Mouse (Mus musculus): ENCODE measurements at regions not wholly inside any gene's neighbourhood (a gene's known extent, or its start where the extent isn't known, plus 50 kb on each side); places are given as distances from the start of the nearest gene placed in this dataset.
A peak's percentile ranks its signal among the peaks of the same experiment; 100 is the strongest.

DNA sequence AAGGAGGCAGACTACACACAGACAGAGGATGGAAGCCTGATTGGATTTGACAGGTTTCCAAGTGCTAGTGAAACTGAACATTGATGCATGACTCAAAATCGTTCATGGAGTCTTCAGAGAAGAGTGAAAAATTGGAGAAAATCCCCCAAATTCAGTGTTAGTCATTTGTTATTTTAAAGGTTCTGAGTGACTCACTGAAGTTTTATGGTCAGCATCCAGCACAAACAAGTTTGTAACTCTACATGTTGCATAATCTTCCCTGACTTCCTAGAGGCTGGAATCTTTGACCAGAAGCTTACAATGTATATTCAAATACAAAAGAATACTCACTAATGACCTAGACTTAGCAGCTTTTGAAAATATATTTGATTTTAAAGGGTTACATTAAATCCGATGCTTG lies 224.3 kb upstream of the Pot1a start:
- DNase-seq (ENCODE audit: low spot score): peak; percentile 54

DNA sequence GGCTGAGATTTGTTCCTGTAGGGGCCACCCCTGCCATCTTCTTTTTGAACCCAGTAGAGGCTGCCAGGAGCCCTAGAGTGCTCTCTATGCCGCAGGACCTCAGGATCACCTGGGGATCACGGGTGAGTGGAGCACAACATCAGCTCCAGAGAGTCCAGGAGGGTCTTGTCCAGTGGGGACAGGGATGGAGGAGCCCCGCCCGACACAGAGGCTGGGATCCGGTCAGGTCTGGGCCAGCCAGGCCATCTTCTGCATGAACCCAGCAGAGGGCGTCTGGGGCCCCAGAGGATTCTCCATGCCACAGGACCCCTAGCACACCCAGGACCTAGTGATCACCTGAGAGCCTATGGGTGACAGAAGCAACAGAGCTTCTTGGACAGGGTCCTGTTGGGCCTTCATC lies 206.3 kb upstream of the Pot1a start:
- no peak for DNase-seq (ENCODE audit: low spot score)

DNA sequence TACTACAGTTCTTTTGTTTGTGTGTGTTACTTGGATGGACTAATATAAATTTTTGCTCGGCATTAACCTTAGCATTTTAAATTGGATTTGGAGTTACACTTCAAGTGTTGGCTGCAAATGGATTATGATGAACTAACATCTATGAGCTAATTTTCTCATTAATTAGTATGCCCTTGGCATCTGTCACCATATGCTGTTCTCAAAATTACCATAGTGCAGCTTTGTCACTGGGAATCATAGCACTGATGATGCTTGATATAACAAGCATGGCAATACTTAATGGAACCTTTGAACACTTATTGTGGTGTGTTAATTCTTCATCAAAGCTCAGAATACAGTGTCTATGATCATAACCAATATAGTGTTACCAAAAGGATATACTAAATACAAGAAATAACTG lies 185.0 kb upstream of the Pot1a start:
- no peak for DNase-seq (ENCODE audit: low spot score)

DNA sequence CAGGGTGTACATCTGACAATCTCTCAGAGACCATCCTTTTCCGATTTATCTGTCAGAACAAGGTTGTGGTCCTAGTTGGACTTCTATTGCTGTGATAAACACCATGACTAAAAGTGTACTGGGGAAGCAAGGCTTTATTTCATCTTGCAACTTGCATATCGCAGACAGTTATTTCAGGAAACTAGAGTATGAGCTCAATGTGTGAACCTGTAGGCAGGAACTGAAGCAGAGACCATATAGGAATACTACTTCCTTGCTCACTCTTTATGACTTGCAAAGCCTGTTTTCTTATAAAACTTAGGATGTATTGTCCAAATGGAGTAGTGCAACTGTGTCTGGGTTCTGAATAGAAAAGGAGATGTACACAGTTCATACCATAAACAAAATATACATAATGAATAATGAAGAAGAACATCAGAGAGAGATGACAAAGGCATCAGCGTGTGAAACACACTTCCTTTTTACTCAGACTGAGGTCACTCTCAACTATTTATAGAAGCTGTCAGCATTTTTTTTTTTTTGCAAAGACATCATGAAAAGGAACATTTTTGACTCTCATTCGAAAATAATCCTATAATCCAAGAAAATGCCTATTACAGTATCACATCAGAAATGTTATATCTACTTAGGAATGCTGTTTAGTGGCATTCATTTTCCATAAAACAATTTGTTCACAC lies 169.3 kb upstream of the Pot1a start:
- DNase-seq (ENCODE audit: low spot score): no peak

DNA sequence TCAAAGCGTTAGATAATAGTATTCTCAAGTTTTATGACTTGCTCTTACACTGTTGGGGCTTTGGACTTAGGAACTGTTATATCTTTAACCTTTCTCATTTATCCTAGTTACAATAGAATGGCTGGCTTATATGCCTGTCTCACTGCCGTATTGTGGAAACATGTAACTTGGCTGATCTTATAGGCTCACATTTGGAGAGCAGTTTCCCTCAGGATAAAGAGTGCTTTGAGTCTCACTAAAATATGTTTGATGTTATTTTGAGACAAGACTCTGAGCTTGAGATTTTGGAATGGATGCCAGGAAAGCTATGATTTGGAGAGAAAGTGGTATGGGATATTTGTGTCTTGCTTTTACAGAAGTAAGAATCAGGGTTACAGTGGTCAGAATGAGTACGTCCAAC lies 156.4 kb upstream of the Pot1a start:
- no peak for DNase-seq (ENCODE audit: low spot score)

DNA sequence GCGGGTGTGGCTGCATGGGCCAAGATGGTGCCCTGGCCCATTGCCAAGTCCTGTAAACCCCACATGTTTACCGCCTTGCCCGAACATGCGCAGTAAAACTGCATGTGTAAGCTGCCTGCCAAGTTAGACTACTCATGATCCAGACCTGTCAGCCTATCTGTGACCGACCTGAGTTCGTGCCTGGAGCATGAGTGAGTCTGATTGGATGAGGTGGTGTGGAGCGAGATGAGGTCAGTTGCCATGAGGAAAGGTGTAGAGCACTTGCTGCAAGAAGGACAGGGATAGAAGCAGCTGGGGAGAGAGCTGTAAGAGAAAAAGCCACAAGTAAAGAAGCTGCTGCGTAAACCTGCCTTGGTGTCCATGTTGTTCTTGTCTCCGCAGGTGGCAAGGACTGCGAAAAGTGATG lies 122.1 kb upstream of the Pot1a start:
- DNase-seq (ENCODE audit: low spot score): no peak

DNA sequence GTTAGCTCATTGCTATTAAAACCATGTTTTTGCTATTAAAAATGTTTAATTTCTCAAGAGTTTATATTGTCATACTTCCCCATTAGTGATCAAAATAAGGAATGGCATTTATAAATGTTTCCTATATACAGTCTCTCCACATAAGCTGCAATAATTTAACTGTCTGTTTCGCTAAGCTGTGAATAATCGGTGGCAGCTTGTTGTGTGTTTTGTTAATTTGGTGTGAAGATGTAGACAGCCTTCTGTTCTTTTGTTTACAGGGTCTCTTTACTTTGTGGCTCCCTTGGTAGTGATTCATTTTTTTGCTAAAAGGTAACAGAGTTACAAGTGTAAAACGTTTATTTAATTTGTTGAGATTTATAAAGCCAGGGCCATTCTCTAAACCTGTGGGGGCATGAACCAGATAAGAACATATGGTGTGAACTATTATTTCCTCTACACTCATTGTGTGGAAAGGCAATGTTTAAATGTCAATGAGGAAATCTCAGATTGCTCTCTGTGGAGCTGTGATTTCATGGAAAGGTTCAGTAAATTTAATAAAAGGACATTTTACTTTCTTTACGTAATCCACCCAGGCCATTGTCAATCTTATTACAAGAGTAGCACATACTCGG lies 108.9 kb upstream of the Pot1a start:
- no peak for DNase-seq (ENCODE audit: low spot score)

DNA sequence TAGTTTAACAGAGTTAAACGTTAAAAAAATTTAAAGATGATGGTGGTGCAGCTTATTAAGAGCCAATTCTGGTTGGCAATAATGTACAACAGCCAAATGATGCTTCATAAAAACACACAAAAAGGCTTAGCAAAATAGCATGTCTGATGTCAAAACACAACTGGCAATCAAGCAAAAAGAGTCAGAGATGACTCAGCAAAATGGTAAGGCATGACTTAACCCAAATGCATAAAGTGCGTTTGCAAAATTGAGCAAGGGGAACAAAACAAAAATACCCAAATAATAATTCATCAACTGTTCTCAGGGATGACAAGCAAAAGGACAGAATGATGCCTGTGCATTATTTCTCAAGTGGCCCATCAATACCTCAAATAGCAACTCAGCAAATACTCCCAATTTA lies 105.1 kb upstream of the Pot1a start:
- DNase-seq (ENCODE audit: low spot score): no peak

DNA sequence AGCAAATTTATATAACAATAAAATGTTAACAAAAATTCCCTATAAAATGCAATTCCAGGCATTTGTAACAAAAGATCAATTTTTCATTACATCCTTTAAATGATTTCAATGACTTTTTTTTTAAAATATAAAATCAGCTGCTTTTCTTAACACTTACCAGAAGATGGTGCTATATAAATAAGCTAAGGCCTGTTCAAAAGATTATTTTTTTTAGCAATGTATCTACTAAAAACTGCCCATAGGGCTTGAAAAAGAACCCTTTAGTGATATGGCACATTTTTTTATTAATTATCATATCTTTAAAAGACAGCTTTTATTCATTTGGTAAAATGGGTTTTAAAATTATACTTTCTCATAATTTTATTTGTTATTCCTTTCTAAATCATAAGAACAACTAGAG lies 90.9 kb upstream of the Pot1a start:
- DNase-seq (ENCODE audit: low spot score): peak; percentile 39

DNA sequence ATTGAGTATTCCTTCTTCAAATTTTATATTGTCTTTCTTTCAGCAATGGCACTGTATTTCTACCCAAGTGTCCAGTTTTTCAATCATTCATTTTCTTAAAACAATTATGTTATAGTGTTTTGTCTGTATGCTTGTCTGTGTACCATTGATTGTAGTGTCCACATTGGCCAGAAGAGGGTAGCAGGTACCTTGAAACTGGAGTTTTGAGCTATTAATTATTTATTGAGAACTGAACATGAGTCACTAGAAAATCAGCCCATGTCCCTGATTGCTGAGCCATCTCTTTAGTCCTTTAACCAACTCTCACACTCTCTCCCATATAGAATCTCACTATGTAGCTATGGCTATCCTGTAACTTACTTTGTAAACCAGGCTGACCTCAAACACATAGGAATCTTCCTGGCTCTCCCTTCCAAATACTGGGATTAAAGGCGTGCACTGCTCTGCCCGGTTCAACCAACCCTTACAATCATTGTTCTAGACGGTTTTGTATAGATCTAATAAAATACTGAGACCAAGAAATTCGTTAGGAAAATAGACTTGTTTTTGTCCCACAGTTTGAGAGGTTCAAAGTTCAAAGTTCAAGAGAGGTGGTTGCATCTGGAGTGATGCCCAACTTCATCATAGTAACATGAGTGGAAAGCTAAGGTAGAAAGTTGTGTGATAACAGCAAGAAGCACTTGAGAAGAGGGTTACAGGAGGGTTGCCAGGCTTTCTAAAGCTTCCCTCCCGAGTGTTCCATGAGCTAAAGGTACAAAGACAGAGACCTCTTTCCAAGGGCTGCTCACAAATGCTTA lies 85.6 kb upstream of the Pot1a start:
- peak; percentile 44 for DNase-seq (ENCODE audit: low spot score)

DNA sequence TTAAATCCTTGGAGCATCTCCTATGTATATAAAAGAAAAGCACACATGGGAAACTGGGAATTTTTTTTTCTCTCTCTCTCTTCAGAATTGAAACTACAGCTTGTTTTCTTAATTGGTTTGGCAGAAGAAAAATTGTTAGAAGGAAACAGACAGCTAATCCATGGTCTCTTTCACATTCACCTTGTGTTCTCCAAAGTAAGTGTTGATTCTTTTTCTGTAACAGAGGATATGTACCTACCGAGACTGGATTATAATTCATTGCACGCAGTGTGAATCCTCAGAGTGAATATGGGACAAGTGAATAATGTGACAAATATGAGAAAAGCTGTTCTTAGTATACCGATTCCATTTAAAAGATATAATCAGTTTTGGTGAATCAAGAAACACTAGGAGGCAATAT lies 58.9 kb upstream of the Pot1a start:
- no peak for DNase-seq (ENCODE audit: low spot score)
